Mouse (Mus musculus) kidney, adult 2 months (tissue): ENCODE measurements around the gene Pola1. TPM values are rescaled to one million over a fixed set of nuclear protein-coding genes. Genes with fewer than 3 reads are reported as not detected.

ENCODE experiments used
- DNase-seq: peaks from one replicate; pipeline ENCODE4 v3.0.0; 2021
- H3K27ac ChIP-seq: fragments of 200-500 bp; 2 replicates; pipeline ENCODE4 v1.5.1; 2012; ENCODE audit warnings: low read depth, low read length, control low read depth, inconsistent platforms; ENCODE audit not compliant: insufficient read depth
- H3K27me3 ChIP-seq: fragments of 200-500 bp; replicated peaks from 2 replicates; pipeline ENCODE4 v1.6.1; 2012; ENCODE audit warnings: mild to moderate bottlenecking, moderate library complexity, low read length, inconsistent platforms; ENCODE audit not compliant: control insufficient read depth, insufficient read depth
- H3K36me3 ChIP-seq: fragments of 200-500 bp; 2 replicates; pipeline ENCODE4 v1.6.1; 2012; ENCODE audit warnings: mild to moderate bottlenecking, moderate library complexity, low read length, inconsistent platforms; ENCODE audit not compliant: control insufficient read depth, insufficient read depth
- H3K4me1 ChIP-seq: fragments of 200-500 bp; 2 replicates; pipeline ENCODE4 v1.6.1; 2011; ENCODE audit warnings: low read length; ENCODE audit not compliant: control insufficient read depth, insufficient read depth
- H3K4me3 ChIP-seq: fragments of 200-500 bp; 2 replicates; pipeline ENCODE4 v1.5.1; 2011; ENCODE audit warnings: mild to moderate bottlenecking, low read depth, low read length, control low read depth; ENCODE audit not compliant: insufficient read depth
- CTCF ChIP-seq: fragments of 200-500 bp; conservative IDR thresholded peaks from 2 replicates; pipeline ENCODE4 v1.5.1; 2011; ENCODE audit warnings: low read depth, mild to moderate bottlenecking, control low read depth, low read length, moderate library complexity, mixed read lengths; ENCODE audit not compliant: insufficient read depth, insufficient read length
- POLR2A ChIP-seq: fragments of 200-500 bp; IDR thresholded peaks from one replicate; pipeline ENCODE4 v1.6.1; 2011; ENCODE audit warnings: low read depth, low read length, control low read depth
- WGBS: fragments of 180-500 bp; shearing (Covaris S2); methylation state at CpG from one replicate; pipeline ENCODE4 v1.1.7; 2018; 5-methylcytosine and 5-hydroxymethylcytosine counted together
- polyA plus RNA-seq: library from polyadenylated mRNA; depleted of rRNA; stranded (reverse); fragments of >200 nt; gene quantifications from 2 replicates; pipeline ENCODE4 v1.2.3, GENCODE M21; 2012

The Pola1 gene
- polyA plus RNA-seq, 1 experiment = 0.45 TPM

DNA sequence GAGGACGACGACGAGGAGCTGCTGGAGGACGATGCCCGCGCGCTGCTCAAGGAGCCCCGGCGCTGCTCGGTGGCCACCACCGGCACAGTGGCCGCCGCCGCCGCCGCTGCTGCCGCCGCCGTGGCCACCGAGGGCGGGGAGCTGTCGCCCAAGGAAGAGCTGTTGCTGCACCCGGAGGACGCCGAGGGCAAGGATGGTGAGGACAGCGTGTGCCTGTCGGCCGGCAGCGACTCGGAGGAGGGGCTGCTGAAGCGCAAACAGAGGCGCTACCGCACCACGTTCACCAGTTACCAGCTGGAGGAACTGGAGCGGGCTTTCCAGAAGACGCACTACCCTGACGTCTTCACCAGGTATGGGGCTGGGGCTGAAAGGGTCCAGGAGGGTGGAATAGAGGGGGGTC, 342.9 kb downstream of the Pola1 start:
- WGBS = 2% methylated on average over 34 of the region's 37 CpGs
- peak overlapping the region; percentile 19; the same call in 1 of the 2 replicates for H3K4me3 ChIP-seq
- DNase-seq = no peak
- TF ChIP-seq POLR2A (no peak), CTCF (no peak)
- H3K4me1 ChIP-seq = 0 out of 2 replicates have a peak, but pooled peaks cover 2% of the 10 kb centered on the region
- peaks cover 11% of the 10 kb centered on the region for H3K27me3 ChIP-seq
- H3K36me3 ChIP-seq = no peaks in the 10 kb centered on the region
- H3K27ac ChIP-seq = no peak overlapping the region

DNA sequence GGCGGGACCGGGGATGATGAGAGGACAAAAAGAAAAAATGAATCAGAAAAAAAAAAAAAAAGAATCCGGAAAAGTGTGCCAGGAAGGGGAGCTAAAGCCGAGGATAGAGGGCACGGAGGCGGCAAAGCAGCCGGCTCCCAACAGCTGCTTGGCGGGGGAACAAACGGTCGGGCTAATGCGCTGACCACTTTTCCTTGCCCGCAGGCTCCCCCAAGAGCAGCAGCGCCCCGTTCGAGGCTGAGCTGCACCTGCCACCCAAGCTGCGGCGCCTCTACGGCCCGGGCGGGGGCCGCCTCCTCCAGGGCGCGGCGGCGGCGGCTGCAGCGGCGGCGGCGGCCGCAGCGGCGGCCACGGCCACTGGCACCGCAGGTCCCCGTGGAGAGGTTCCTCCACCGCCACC, 343.6 kb downstream of the Pola1 start:
- H3K36me3 ChIP-seq = no peaks in the 10 kb centered on the region
- 3% methylated on average over 16 of the region's 37 CpGs for WGBS
- no peak for DNase-seq
- peaks cover 11% of the 10 kb centered on the region for H3K27me3 ChIP-seq
- TF ChIP-seq POLR2A (no peak), CTCF (no peak)
- no peak overlapping the region for H3K27ac ChIP-seq
- 0 out of 2 replicates have a peak overlapping the region, but pooled peaks have one; percentile 19 for H3K4me3 ChIP-seq
- H3K4me1 ChIP-seq = 0 out of 2 replicates have a peak, but pooled peaks cover 2% of the 10 kb centered on the region

DNA sequence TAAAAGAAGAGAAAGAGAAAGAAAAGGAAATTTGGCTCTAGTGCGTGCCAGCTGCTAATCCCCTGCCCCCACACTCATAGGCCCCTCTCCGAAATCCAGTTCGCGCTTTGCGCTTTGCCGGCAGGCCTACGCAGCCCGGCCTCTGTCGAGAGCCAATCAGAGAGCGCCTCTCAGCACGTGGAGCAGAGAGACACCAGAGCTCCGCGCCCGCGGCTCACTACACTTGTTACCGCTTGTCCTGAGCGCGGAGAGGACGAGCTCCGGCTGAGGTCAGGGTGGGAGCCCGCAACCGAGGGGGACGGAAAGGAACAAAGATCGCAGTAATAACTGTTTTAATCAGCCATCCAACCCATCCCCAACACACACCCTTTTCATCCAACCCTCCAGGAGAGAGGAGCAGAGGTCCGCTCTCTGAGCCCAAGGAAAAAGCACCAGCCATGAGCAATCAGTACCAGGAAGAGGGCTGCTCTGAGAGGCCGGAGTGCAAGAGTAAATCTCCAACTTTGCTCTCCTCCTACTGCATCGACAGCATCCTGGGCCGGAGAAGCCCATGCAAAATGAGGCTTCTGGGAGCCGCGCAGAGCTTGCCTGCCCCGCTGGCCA, 345.6 kb downstream of the Pola1 start, which contains the start of gene Arx:
TSS of gene Arx (plus strand) at position 155 of the 603 bp plus-strand sequence.
- H3K27ac ChIP-seq = no peak within 1 kb of the TSS
- peak; percentile 43 for DNase-seq
- no peaks in the 10 kb centered on the region for H3K36me3 ChIP-seq
- WGBS = 4% methylated on average over 31 of the region's 31 CpGs
- no peak for TF ChIP-seq POLR2A
- TF ChIP-seq CTCF = no peak
- 0 out of 2 replicates have a peak, but pooled peaks cover 2% of the 10 kb centered on the region for H3K4me1 ChIP-seq
- no peak within 1 kb of the TSS for H3K4me3 ChIP-seq
- H3K27me3 ChIP-seq = peaks cover 9% of the 10 kb centered on the region

DNA sequence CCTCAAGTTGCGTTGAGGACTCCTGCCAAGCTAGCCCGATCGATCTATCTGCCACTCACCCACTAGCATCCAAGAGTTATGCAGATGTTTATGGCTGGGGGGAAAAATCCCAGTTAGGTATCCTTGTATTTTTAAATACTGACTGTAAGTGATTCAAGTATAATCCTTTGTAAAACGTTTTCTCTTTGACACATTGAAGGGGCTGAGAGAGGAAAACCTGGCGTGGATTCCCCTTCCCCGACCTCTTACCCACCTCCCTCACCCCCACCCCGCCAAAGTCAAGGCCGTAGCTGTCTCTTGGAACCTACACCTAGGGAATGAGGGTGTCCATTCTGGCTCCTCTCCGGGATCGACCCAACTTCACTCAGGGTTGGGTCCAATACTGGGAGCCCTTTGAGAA, 346.9 kb downstream of the Pola1 start:
- DNase-seq = no peak
- Histone ChIP-seq H3K27ac (no peak overlapping the region), H3K4me3 (no peak overlapping the region), H3K36me3 (no peaks in the 10 kb centered on the region), H3K27me3 (peaks cover 9% of the 10 kb centered on the region), H3K4me1 (0 out of 2 replicates have a peak, but pooled peaks cover 2% of the 10 kb centered on the region)
- no peak for TF ChIP-seq CTCF
- TF ChIP-seq POLR2A = no peak
- 6% methylated on average over 10 of the region's 10 CpGs for WGBS

DNA sequence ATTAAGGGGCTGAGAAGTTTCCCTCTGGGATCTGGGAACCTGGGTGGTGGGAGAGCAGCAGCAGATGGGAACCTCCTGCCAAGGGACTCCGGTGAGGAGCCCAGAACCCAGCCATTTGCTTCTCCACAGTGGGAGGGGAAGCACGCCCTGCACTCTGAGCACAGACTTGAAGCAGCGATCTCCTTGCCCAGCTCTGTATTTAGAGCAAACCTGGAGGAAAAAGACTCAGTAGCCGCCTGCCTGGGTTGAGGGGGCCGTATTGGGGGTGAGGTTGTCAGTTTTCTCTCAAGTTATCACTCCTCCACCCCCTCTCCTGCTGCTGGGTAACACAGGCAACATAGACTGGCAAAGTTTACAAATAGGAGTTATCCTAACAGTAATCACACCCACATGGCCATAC, 350.2 kb downstream of the Pola1 start:
- no peak overlapping the region for H3K27ac ChIP-seq
- WGBS = 2% methylated on average over 5 of the region's 5 CpGs
- DNase-seq = no peak
- H3K4me3 ChIP-seq = no peak overlapping the region
- no peaks in the 10 kb centered on the region for H3K36me3 ChIP-seq
- H3K27me3 ChIP-seq = peaks cover 4% of the 10 kb centered on the region
- H3K4me1 ChIP-seq = 0 out of 2 replicates have a peak, but pooled peaks cover 2% of the 10 kb centered on the region
- TF ChIP-seq CTCF (no peak), POLR2A (no peak)

DNA sequence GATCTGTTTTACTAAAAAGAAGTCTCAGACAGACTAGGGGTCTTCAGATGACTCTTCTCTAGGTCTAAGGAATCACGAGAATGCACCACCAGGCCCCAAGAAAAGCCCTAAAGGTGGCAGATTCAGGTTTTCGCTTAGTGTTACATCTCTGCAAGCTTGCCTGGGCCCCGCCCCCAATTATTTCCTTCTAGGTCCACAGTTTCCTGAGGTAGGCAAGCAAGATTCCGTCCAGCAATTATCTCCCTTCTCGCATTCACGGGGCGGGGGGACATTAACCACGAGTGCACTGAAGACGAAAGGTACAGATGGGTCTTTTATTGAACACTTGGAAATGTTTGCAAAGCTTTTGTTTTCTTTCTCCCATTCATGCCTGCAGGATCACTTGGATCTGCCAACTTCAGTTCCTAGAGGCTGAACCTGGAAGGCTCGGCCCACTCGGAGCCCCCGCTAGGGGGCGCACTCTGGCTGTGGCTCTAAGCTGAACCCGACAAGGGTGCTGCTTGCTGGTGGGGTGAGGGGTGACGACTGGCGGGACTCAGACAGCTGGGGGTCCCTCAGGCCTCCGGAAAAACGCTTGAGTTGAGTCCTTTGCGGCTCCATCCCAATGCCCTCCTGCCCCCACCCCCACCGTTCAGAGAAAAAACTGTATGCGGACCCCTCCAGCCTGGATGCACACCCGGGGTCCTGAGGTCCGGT, 350.8 kb downstream of the Pola1 start:
- H3K4me1 ChIP-seq = 0 out of 2 replicates have a peak, but pooled peaks cover 2% of the 10 kb centered on the region
- H3K36me3 ChIP-seq = no peaks in the 10 kb centered on the region
- peaks cover 3% of the 10 kb centered on the region; the same call in 1 of the 2 replicates for H3K27me3 ChIP-seq
- WGBS = 4% methylated on average over 23 of the region's 23 CpGs
- no peak overlapping the region for H3K4me3 ChIP-seq
- peak; percentile 15 for DNase-seq
- H3K27ac ChIP-seq = no peak overlapping the region
- peak; percentile 38 for TF ChIP-seq CTCF
- TF ChIP-seq POLR2A = no peak

DNA sequence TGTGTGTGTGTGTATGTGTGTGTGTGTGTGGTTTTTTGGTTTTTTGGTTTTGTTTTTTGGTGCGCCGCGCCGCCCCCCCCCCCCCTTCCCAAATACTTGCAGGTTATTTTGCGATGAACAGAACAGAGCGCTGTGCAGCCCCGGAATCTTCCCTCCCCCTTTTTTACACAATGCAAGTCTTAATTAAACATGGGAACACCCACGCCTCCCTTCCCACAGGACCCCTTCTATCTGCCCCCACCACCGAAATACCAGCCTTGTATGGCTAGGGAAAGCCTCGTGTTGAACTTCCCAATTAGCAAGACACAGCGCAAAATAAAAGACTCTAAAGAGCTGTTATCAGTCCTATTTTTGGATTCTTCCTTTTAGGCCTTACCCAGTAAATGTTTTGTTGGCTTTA, 352.0 kb downstream of the Pola1 start:
- Histone ChIP-seq H3K27ac (no peak overlapping the region), H3K4me3 (no peak overlapping the region), H3K4me1 (no peaks in the 10 kb centered on the region), H3K27me3 (no peaks in the 10 kb centered on the region; the same call in 1 of the 2 replicates), H3K36me3 (no peaks in the 10 kb centered on the region)
- DNase-seq = no peak
- no peak for TF ChIP-seq CTCF
- WGBS = 27% methylated on average over 5 of the region's 11 CpGs
